Mouse (Mus musculus) large intestine, adult 2 months (tissue): ENCODE measurements around the gene Banf1. TPM values are rescaled to one million over a fixed set of nuclear protein-coding genes. Genes with fewer than 3 reads are reported as not detected.

Experiments used
- DNase-seq: peaks from one replicate; pipeline ENCODE4 v3.0.0-alpha.2; 2012; ENCODE audit warnings: low read depth, low spot score
- WGBS: fragments of 180-500 bp; shearing (Covaris S2); methylation state at CpG from one replicate; pipeline ENCODE4 v1.1.7; 2018; 5-methylcytosine and 5-hydroxymethylcytosine counted together
- polyA plus RNA-seq: library from polyadenylated mRNA; depleted of rRNA; stranded (reverse); fragments of >200 nt; gene quantifications from 2 replicates; pipeline ENCODE4 v1.2.3, GENCODE M21; 2012; rRNA removed

Banf1 gene
- polyA plus RNA-seq, 1 experiment: 232 TPM

GRCm38 (mm10) chr19:5335441-5335840 is 31.5 kb downstream of the Banf1 start, which contains the start of gene Catsper1:
TSS of gene Catsper1 (plus strand) at chr19:5335741.
- DNase-seq: no peak
- WGBS: 77% methylated on average over 6 of the region's 6 CpGs

GRCm38 (mm10) chr19:5334741-5335140 is 32.2 kb downstream of the Banf1 start:
- no peak for DNase-seq
- WGBS: 77% methylated on average over 5 of the region's 5 CpGs

GRCm38 (mm10) chr19:5327970-5328369 is 39.0 kb downstream of the Banf1 start:
- WGBS: 59% methylated on average over 19 of the region's 19 CpGs

GRCm38 (mm10) chr19:5323801-5324200 is 43.2 kb downstream of the Banf1 start:
- no peak for DNase-seq
- 21% methylated on average over 17 of the region's 17 CpGs for WGBS

More at GRCm38 (mm10) chr19:5327970-5328369, 39.0 kb downstream of the Banf1 start:
- DNase-seq: no peak

Other genes with a start within 250 kb of the Banf1 start
- 13.6 and 17.0 TPM in 2 replicates for gene Klc2, start 248.6 kb downstream of the Banf1 start, polyA plus RNA-seq
- 6.7 and 7.3 TPM in 2 replicates for gene Pacs1, start 94.0 kb downstream of the Banf1 start, polyA plus RNA-seq
- gene Sf3b2, start 71.7 kb downstream of the Banf1 start, polyA plus RNA-seq: 71.5 and 85.8 TPM in 2 replicates
- 0.05 and 0.16 TPM in 2 replicates for gene Gal3st3, start 68.8 kb downstream of the Banf1 start, polyA plus RNA-seq
- not detected in 2 replicates for gene Catsper1, start 31.4 kb downstream of the Banf1 start, polyA plus RNA-seq
- 287 and 392 TPM in 2 replicates for gene Cst6, start 17.6 kb downstream of the Banf1 start, polyA plus RNA-seq
- gene Eif1ad, start 427 bp downstream of the Banf1 start, polyA plus RNA-seq: 26.9 and 35.5 TPM in 2 replicates
- 23.3 and 25.3 TPM in 2 replicates for gene Sart1, start 21.5 kb upstream of the Banf1 start, polyA plus RNA-seq
- 0.45 and 1.2 TPM in 2 replicates for gene Tsga10ip, start 35.4 kb upstream of the Banf1 start, polyA plus RNA-seq
- 98.0 and 108 TPM in 2 replicates for gene Drap1, start 57.8 kb upstream of the Banf1 start, polyA plus RNA-seq
- 51.9 and 55.5 TPM in 2 replicates for gene AI837181, start 58.0 kb upstream of the Banf1 start, polyA plus RNA-seq
- 0.12 and 0.60 TPM in 2 replicates for gene Fosl1, start 80.4 kb upstream of the Banf1 start, polyA plus RNA-seq
- gene Ccdc85b, start 90.7 kb upstream of the Banf1 start, polyA plus RNA-seq: 2.1 and 2.4 TPM in 2 replicates
- 140 and 162 TPM in 2 replicates for gene Fibp, start 93.4 kb upstream of the Banf1 start, polyA plus RNA-seq
- 12.4 and 14.9 TPM in 2 replicates for gene Ctsw, start 101.3 kb upstream of the Banf1 start, polyA plus RNA-seq
- 30.2 and 37.5 TPM in 2 replicates for gene Efemp2, start 106.8 kb upstream of the Banf1 start, polyA plus RNA-seq
- 23.6 and 29.1 TPM in 2 replicates for gene Mus81, start 121.2 kb upstream of the Banf1 start, polyA plus RNA-seq
- 697 and 725 TPM in 2 replicates for gene Cfl1, start 123.3 kb upstream of the Banf1 start, polyA plus RNA-seq
- 0.14 and 0.15 TPM in 2 replicates for gene 1700020D05Rik, start 136.6 kb upstream of the Banf1 start, polyA plus RNA-seq
- 3.2 and 3.7 TPM in 2 replicates for gene Snx32, start 143.4 kb upstream of the Banf1 start, polyA plus RNA-seq
- gene Ovol1, start 193.5 kb upstream of the Banf1 start, polyA plus RNA-seq: 26.6 and 45.5 TPM in 2 replicates
- 11.9 and 19.5 TPM in 2 replicates for gene Ap5b1, start 200.9 kb upstream of the Banf1 start, polyA plus RNA-seq
- gene Rnaseh2c, start 234.7 kb upstream of the Banf1 start, polyA plus RNA-seq: 45.1 and 47.1 TPM in 2 replicates
- gene Kat5, start 243.1 kb upstream of the Banf1 start, polyA plus RNA-seq: 43.6 and 54.2 TPM in 2 replicates